Mouse (Mus musculus) ovary, postnatal 36 days (tissue): ENCODE data around the gene Yjefn3.

ENCODE experiments used
- DNase-seq: peaks from one replicate; pipeline ENCODE4 v3.0.0; 2022; ENCODE audit warnings: low spot score, mixed read lengths

The Yjefn3 gene

DNA sequence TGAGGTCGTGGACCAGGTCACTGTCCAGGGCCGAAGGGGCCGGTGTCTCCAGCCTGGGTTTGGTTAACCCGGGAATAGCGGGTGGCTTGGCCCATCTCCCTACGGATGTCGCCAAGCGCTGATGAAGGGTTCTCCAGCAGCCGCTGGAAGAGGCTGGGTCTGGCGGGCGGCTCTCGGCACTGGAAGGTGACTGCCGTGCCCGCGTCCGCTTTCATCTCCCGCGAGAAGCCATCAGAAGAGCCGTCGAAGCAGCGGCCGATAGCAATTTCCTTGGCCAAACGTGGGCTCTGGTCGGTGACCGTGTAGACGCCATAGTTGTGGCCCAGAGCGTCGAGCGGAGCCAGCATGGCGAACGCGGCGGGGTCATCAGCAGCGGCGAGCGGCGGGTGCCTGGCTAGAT lies 21.7 kb downstream of the Yjefn3 start:
- no peak for DNase-seq

DNA sequence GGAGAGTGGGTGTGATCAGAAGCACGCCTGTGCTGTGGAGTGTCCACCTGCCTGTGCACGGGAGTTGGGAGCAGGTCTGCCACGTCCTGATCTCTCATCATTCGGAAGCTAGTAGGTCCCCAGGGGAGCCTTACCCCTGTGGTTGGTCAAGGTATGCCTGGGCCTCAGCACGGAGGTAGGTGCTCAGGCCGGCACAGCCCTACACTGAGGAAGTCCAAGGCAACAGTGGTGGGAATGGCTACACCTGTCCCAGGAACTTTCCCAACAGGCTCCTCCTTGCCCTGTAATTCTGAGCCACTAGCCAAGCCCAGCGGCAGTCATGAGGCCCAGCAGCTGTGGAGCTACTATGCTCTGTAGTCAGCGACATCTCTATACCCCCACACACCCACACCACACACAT lies 22.8 kb downstream of the Yjefn3 start:
- no peak for DNase-seq

DNA sequence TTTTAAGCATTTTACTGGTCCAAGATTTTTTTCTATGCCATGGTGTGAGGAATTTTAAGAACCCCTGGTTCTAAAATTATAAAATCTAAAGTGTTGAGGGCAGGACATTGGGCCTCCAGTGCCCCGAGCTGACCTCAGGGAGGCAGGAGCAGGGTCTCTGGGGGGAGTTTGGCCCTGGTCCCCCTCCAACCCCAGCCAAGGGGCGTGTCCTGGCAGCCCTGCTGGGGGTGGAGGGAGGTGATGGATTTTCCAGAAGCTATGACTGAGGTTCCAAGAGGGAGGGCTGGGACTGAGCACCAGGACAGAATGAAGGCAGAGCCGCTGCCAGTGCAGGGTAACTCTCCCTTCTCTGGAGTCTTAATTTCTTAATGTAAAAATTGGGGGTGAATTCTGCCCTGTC lies 24.5 kb downstream of the Yjefn3 start:
- no peak for DNase-seq

DNA sequence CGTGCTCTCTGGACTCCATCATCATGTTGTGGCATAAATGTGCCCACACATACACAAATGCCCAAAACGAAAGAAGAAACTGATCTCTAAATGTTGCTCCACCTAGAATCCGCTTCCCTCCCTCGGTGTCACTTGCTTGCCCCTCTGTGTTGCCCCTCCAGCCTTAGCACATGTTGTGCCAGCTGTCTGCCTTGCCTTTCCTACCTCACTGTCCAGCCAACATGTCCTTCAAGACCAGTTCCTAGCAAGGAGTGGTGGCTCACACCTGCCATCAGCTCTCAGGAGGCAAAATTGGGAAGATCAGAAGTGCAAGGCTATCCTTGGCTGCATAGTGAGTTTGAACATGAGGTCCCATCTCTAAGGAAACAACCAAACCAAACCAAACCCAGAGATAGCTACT lies 25.1 kb downstream of the Yjefn3 start:
- DNase-seq: no peak

DNA sequence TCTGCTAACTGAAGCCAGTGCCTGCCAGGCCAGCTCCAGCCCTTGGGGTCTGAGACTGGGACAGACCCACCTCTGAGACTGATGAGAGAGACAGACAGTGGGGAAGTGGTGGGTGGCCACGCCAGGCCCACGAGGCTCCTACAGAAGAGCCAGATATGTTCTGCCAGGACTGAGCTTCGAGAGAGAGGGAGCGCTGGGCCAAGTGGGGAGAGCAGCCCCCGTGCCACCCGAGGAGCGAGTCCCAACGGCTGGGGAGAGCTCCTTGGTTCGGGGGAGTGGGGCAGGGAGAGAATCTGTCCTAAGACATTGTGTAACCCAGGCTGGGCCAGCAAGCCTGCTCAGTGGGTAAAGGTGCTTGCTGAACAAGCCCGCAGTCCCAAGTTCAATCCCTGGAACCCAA lies 25.5 kb downstream of the Yjefn3 start:
- no peak for DNase-seq

DNA sequence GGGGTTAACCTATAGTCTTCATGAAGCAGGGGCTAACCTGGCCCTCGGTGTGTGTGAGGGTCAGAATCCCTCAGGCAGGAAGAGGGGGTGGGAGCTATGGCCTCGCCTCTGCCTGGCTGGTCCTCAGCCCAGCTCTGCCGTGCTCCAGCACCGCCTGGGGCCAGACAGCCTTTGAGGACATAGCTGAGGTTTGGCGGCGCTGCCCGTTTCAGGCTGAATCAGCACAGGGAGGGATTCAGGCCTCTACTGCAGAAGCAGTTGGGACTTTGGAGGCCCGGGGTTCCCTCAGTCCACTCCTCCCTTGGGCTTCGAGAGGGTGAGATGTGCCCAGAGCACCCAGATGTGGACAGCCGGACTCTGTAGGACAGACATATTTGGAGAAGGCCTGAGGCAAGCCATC lies 26.4 kb downstream of the Yjefn3 start:
- DNase-seq: no peak

DNA sequence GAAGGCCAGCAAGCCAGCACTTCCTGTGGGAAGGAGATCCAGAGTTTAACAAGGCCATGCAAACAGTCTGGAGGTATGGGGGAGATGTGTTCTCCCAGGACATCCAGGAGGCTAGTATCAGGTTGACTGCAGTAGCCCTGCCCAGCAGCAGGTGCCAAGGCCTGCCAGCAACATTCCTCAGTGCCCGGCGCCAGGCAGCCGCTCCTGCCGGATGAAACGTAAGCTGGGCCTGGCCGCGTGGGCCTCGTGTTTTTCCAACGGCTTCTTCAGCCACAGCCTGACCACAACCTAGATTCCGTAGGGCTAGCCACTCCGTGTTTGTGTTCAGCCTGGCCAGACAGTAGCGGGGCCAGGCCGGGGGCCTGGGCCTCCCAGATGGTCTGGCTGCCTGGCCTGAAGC lies 27.9 kb downstream of the Yjefn3 start:
- no peak for DNase-seq

DNA sequence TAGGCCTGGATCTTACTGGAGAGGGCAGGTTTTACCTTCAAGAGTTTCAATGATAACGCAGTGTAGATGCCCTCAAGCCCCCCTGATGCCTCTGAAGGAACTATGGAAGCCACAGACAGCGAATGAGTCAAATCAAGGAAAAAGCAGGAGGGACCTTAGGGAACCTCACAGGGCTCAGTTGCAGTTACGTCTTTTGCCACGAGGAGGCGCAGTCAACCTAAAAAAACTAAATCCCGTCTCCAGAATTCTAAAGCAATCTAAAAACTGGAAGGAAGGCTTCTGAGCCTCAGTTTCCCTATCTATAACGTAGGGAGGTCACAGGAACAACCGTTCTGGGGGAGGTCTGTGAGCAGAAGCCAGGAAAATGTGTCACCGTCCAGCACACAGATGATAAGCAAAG lies 28.4 kb downstream of the Yjefn3 start:
- peak; percentile 46 for DNase-seq

DNA sequence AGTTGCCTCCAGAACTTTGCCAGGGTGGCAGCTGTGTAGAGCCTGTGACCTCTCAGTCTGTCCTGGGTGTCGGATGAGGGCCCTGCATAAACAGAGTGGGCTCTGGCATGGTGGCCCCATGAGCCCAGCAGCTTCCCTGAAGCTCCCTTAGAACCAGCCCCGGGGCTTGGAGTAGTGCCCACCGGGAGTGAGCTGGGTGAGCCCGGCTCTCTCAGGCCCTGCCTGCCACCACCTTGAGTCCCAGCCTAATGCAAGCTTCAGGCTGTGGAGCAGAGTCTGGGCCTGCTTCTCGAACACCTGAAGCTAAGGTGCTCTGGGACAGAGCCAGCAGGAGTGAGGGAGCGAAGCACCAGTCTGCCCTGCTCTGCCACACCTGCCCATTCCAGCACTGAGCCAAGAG lies 31.6 kb downstream of the Yjefn3 start:
- DNase-seq: no peak

DNA sequence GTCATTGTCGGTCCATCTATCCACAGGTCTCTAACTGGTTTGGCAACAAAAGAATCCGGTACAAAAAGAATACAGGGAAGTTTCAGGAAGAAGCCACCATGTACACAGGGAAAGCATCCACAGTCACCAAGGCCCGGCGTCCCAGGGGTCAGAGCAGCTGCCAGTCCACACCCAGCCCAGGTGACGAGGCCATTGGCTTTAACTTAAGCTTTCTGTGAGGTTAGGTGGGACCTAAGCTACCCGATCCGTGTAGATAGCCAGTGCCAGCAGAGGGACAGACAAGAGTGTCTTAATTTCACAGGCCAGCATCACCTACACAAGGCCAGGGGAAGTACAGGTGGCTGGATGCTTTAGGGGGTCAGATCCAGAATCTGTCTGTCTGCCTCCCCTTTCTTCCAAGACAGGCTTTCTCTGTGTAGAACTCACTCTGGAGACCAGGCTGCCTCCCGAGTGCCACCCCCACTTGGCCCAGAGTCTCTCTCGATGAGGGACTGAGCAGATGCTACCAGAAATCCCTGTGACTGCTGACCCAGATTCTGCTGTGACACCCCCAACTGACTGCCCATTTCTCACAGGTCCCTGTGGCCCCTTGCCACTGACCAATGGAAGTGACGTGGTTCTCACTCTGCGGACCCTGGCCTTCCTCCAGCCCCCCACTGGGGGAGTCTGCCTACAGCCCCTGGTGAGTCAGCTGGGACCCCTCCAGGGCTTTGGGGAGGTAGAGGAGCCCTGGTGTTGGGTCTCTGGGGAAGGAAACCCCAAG lies 32.3 kb downstream of the Yjefn3 start:
- no peak for DNase-seq

DNA sequence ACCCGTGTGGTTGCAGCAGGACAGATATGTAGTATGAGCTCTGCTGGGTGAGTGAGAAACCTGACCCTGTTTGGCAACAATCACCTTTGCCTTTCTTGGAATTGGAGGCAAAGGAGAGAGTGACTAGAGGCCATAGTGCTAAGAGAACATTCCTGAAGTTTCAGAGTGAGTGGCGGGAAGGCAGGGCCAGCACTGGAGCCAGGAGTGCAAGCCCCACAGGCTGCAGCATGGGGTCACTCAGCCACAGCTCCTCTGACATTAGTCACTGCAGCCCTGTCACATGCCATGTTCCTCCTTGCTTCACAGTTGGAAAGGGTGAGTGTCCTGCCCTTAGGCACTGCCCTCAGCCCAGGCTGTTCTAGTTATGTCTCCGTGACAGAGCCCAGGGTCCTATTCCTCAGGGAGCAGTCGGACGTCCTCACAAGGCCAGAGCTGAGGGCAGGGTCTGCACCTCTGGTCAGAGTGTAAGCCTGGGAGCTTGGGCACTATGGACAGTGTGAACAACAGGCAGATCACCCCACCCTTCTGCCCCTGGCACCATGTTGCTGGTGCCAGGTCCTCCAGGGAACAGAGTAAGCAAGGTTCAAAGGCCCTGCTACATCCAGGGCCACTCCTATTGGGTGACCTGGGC lies 34.7 kb downstream of the Yjefn3 start:
- no peak for DNase-seq

DNA sequence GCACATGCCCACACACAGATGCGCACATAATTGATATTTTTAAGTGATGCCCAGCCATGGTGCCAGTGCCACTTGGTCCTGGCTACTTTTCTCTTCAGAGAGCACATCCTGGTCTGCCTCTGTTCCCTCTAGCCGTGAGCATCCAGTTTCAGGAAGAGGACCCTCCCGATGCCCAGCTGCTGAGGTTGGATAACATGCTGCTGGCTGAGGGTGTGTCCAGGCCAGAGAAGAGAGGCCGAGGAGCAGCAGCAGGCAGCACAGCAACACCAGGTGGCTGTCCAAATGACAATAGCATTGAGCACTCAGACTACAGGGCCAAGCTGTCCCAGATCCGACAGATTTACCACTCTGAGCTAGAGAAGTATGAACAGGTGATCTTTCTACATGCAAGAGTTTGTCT lies 38.3 kb downstream of the Yjefn3 start:
- no peak for DNase-seq

DNA sequence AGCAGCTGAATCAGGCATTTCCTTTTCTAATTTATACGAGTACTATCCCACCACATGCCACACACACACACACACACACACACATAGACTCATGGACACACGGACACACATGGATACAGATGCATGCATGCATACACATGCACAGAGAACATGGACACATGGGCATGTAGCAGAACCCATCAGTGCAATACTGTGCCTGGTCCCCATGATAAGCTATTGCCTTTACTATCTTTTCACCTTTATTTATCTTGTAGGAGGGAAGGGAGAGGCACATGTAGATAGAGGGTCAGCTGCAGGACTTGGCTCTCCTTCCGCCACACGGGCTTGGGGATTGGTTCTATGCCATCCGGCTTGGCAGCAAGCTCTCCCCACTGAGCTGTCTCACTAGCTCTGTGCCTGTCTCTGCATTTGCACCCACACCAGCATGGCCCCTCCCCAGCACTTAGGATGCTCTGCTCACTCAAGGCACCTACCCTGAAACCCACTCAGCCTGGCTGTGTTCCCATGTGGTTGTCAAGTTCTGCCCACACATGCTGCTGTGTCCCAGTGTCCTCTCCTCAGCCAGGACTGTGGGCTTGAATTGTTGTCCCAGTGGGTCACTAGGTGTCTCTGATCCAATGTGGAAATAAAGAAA lies 39.0 kb downstream of the Yjefn3 start:
- no peak for DNase-seq

DNA sequence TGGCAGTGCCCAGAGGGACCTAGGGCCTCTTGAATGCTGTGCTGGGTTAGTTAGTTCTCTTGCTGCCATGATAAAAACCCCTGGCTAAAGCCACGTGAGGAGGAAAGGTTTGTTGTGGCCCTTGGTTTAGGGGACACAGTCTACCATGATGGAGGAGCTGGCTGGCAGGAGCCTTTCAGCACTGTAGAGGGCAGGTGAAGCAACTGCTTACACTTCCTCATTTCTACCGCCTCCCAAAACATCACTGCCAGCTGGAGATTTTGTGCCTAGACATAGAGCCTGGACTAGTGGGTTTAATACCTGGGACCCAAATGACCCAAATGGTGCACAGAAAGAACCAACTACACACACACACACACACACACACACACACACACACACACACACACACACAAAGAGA lies 41.3 kb downstream of the Yjefn3 start:
- DNase-seq: no peak

DNA sequence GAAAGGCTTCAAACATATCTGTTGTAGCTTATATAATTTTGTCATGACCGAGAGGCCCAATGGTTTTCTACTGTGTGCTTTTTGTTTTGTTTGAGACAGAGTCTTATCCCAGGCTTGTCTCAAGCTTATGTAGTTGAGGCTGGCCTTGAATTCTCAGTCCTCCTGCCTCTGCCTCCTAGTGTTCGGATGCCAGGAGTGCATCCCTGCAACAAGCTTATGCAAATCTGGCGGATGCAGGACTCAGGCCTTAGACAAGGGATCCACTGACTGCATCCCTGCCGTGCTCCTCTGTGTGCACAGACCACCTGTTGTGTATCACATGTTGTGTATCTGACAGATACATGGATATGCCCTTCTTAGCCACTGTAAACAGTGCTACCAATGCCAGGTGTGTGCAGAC lies 41.7 kb downstream of the Yjefn3 start:
- DNase-seq: no peak

DNA sequence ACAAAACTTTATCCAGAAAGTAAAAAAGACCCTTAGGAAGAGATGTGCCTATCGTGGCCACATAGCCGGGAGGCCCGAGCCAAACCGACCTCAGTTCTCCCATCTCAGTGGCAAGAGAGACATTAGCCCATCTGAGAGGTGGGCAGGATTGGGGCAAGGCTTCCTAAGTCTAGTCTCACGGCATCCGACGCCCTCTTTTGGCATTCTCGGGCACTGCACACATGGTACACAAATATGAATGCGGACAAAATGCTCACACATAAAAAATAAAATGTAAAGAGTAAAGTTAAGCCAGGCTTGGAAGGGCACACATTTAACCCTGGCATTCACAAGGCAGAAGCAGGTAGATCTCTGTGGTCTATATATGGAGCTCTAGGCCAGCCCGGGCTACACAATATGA lies 48.6 kb downstream of the Yjefn3 start:
- no peak for DNase-seq

DNA sequence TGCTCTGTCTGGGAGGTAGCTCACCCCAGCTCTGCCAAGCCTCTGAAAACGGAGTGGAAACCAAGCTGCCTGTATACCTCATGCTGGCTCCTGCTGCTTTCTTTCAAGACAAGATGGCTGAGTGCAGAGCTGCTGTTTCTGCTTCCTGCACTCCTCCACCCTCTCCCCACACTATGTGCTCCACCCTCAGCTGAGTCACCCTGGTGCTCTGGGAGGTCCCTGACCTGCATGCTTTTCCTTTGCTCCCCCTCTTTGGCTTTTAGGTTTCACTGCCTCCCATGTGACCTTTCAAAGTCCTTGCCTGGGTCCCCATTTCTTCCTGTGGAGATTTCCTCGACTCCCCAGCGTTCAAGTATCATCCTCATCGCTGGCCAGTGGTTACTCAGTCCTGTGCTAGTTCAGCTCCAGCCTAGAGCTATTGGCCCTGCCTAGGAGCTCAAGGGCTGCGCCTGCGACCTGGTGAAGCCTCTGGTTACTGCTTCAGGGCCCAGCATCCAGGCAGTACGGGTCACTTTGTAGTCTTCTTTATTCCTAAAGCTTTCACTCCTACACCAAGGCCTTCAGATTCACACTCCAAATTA lies 51.5 kb downstream of the Yjefn3 start:
- DNase-seq: no peak

DNA sequence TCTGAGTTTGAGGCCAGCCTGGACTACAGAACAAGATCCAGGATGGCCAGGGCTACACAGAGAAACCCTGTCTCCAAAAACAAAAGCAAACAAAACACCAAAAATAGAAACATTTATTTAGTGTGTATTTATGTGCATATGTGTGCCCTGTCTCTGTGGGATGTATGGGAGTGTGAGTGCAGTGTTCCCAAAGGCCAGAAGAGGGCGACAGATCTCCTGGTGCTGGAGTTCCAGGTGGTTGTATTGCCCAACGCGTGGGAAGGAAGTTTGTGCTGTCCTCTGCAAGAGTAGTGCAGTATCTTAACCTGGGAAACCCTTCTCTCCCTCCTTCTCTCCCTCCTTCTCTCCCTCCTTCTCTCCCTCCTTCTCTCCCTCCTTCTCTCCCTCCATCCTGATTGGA lies 52.6 kb downstream of the Yjefn3 start:
- DNase-seq: no peak

DNA sequence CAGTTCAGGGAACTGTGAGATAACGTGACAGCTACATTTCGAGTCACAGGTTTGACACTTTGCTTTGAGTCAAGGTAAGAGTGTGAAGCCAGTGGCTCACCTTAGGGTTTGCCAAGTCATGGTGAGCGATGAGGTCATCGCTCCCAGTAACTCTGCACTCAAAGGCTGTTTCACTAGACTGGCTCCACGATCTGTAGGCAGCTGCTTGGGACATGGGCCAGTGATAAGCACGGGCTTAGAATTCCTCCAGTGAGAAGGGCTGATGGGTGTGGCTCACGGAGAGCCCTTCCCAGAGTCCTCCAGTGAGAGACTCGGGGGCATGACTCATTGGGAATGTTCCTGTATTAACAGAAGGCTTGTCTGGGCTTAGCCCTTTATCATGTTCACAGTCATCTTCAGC lies 53.6 kb downstream of the Yjefn3 start:
- no peak for DNase-seq

DNA sequence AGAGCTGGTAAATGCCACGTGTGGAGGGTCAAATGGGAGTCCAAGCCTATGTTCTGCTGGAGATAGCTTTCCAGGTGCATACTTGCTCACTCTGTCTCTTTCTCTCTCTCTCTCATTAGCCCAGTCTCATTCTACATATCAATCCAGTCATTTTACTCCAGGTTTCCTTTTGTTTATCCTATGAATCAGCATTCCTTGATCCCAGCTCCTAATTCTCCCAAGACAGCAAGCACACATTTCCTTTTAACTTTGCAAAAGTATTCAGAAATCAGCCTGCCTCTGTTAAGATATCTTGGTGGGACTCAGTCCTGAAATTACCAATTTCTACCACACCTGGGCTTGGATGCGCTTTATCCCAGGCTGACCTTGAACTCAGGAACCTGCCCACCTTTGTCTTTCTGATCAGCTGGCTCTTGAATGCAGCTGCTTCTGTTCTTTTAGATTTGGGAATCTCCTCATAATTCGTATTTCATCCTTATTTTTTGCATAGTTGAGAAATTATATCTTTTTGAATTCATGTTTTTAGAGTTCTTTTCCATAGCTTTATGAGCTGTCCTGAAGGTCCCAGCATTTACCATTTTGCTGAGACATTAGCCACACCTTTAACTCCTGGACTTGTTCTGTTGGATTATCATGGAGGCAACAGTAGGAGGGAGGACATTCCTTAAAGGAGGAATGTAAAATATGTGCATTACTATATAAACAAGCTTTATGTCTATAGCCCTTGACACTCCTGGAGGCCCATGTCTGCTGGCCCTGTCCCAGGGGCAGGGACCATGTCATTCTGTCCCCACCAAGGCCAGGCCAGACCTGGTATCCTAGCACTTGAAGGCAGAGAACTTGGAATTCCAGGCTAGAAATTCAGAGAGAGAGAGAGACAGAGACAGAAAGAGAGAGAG lies 55.1 kb downstream of the Yjefn3 start:
- no peak for DNase-seq
